Mouse (Mus musculus) urinary bladder, postnatal 10 days (tissue): ENCODE measurements at regions not wholly inside any gene's neighbourhood (a gene's known extent, or its start where the extent isn't known, plus 50 kb on each side); places are given as distances from the start of the nearest gene placed in this dataset.
"Not testable (repeated sequence)": the region's sequence is repeated elsewhere in the genome, so short reads cannot be mapped to it uniquely, and the experiment has no call there.

ENCODE experiments used
- DNase-seq: peaks from one replicate; pipeline ENCODE4 v3.0.0; 2022; ENCODE audit warnings: low spot score

DNA sequence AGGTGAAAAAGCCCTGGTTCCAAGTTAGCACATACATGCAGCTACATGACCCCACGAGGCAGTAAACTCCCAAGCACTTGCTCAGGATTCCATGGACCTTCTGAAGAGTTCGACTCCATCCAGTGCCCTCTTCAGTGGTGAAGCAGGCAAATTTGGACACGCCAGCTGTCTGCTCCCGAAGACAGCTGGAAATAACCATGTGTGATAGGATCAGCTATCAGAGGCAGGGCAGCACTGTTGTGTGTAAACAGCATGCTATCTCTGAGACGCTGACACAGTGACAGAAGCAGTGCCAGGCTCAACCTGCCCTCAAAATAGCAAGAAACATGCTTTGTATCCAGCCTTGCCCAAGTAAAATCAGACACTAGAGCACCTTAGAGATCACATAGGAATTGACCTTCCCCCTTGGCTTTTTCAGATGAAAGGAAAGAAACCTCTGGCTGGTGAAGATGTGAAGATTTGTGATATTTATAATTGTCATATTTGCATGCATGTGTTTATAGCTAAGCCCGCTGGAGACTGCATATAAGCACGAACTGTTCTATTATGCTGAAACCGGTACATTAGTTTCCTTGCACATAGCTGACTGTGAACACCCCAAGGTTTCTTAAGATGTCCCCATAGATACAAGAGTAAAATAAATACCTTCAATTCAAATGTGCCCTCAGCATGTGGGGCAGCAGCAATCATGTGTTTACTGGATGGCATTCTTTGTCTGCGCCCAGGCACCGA is 146.4 kb upstream of the Nrip1 start:
- no peak for DNase-seq

- no peak for DNase-seq
These were observed 137.2 kb upstream of the Nrip1 start for GRCm38 (mm10) chr16:76510861-76511260.

DNA sequence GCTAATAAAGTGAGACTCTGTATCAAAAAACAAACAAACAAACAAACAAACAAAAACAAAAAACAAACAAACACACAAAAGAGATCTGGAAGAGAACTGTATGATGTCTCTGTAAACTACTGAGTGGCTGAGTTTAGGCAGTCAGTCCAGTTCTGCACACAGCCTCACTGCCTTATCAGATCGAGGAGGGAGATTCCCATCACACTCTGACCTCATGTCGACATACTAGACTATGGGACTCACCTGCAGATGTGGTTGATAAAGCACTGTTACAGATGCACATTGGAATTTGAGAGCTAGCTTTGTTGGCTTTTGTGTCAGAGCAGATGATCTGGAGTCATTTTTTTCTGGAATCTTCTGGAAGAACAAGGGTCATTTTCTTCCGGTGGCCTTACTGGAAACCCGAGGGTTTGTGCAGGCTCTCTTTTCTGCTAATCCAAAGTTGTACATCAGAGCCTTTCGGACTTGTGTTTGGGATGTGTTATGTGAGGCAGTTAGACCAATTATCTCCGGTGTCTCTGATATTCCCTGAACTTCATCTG is 135.6 kb upstream of the Nrip1 start:
- DNase-seq: no peak

- DNase-seq: no peak
These were observed 133.6 kb upstream of the Nrip1 start for GRCm38 (mm10) chr16:76507191-76507746.

DNA sequence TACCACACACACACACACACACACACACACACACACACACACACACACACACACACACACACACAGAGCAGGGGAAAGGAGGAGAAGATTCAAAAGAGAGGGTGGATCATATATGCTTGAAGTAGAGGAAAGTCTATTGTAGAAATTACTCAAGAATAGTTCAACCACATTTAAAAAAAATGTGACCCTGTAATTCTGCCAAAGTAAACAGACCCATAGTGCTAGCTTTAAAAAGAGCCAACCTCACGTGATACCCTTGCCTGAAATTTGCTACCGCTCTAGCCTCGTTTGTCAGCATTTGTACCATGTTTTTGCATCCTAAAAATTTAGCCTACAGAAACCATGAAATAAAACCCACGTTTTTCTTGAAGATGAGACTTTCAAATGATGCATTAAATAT is 132.6 kb upstream of the Nrip1 start:
- no peak for DNase-seq

DNA sequence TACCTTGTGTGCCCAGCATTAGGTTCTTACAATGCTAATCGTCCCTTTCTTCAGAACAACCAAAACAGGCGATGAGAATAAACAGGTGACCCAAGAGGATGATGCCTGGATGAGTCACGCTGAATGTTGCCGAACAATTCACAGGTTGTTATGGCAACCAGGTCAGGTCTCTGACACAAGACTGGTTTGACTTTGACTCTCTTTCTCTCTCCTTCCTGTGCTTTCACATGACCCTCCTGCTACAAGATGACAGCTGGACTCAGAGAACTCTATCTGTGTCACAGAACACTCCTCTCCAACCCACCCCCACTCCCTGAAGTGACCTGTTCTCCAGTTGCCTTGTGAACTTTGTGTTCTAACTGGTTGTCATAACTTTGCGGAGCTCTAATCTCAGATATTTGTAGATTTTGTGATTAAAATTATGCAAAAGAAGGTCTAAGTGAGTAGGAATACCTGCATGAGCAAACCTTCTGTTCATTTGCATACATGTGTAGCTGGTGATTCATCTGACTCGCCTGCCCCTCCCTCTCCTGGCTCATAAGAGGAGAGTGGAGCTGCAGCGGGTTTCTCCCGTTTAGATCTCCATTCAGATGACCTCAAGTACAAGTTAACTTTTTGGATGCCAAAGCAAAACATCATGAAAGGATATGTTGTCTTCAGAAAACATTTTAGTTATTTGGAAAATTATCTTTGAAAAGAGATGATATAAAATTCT is 126.2 kb upstream of the Nrip1 start:
- no peak for DNase-seq

DNA sequence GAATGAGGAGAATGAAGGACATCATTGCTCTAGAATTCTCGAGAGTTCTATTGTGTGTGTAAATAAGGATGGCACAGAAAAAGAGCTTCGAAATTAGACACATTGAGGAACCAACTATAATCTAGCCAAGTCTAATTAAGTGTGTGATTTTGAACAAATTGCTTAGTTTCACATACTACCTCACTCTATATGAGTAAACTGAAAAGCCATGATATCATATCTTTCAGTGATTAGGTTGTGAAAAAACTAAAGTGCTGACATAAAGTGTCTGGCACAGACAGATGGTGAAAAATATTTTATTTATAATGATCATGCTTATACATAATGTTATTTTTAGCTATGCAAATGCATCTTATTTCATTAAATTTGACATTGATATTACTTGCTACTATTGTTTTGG is 124.6 kb upstream of the Nrip1 start:
- DNase-seq: no peak

GRCm38 (mm10) chr16:76497041-76497808 is 123.6 kb upstream of the Nrip1 start:
- no peak for DNase-seq

DNA sequence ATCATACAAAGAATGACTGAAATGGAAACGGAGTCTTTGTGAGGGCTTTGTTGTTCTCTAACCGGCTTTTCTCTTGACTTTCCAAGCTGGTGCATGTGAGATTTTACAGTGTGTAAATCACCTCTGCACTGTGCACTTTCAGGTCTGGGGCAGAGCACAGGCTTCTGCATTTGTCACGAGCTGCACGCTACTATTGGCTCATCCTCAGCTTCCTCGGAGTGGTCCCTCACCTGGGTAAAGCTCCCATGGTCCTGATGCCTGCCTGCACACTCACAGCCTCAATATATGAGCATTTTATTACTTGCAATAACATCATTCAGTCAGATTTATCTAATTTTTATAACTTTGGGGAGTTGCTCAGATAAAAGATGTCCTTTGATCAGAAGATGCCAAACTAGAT is 109.8 kb upstream of the Nrip1 start:
- DNase-seq: no peak

GRCm38 (mm10) chr16:76481966-76482365 is 108.3 kb upstream of the Nrip1 start:
- no peak for DNase-seq

DNA sequence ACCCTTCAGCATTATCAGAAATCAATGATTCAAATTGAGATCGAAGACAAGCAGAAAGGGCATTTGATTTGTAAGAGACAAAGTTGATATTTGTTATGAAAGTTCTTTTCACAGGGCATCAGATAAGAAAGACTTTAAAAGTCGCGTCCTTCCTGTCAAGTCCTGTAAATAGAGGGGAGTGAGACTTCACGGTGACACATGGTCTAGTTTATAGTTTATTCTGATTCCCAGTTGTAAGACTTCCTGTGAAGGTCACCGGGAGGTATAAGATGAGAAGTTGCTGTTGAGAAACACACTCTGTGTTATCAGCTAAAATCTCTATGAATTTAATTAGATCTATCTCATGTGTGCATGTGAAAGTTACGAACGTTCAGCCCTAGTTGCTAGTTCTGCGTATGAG is 103.8 kb upstream of the Nrip1 start:
- DNase-seq: no peak

GRCm38 (mm10) chr16:76474481-76474880 is 100.9 kb upstream of the Nrip1 start:
- no peak for DNase-seq

DNA sequence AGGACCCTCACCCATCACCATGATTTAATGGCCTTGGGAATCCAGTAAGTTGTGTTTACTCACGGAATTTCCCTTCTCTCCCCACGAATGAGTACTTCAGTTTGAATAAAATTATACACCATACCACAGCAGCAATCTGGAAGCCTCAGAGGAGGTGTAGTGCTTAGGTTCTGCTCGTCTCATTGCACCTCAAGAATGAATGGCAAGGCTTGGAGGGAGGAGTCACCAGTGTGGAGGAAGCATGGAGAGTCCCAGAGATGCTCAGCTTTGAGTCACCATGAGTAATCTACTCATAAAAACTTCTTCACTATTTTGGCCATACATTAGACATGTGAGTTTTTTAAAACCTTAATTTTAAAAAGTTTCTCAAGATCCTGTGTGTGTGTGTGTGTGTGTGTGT is 98.8 kb upstream of the Nrip1 start:
- no peak for DNase-seq

DNA sequence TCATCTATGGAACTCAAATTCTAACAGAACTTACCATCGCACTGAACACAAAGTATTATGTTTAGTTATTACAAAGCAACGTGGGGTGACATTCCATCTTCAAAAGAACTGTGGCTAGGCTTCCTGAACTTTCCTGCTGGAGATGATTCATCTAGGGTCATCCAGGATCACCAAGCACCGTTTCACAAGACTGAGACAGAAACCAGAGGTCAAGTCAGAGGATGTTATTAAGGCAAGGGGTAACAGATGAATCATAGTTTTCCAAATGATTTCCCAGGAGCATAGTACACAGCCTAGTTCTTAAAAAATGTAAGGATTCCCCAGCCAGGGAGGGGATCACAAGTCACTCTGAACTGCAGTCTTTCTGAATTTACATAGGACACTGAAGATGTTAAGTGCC is 97.5 kb upstream of the Nrip1 start:
- DNase-seq: no peak

DNA sequence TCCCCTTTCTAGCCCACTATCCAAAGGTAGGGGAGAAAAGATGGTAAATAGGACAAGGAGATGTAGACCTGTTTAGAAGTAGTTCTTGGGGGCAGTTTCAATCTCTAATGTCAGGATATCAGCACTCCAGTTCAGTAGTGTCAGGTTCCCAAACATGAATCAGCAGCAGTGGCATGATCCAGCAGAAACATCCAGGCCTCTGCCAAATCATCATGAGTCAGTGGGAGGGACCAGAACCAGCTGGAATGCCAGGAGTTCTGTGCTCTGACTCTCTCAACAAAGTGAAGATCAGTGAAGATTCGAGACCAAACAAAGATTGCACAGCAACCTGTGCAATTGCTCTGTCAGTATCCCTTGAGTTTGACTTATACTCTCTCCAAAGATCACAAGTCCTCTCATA is 85.9 kb upstream of the Nrip1 start:
- no peak for DNase-seq

GRCm38 (mm10) chr16:76456300-76456599 is 82.6 kb upstream of the Nrip1 start:
- DNase-seq: not testable (repeated sequence)

GRCm38 (mm10) chr16:76455499-76456299 is 82.1 kb upstream of the Nrip1 start:
- DNase-seq: no peak

DNA sequence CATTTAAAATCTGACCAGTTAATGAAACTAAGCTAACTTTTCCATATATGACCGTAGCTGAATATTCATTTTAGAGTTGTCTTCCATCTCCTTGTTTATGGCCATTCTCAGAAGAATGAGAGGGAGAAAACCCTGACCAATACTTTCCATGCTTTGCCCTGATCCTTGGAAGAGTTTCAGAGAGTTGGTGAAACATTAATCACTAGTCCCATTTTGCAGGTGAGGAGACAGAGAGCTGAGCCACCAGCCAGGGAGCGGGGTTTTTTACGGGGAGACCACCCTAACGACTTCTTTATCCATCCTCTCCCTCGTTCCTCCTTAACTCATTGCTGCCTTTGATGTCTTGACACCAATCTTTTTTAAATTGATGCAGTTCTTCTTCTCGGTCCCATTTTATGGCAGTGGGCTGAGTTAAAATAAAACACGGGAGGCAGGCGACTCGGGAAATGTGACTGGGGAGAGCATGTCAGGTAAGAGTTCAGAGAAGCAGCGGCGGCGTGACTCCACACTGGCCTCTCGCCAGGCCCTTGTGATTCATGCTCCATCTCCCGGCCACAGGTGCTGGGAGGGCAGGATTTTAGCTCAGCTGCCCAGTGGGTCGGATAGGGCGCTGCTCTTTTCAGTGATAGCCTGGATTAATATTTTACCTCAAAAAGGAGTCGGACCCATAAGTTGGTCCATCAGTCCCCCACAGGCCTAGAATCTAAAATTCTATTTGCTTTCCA is 81.3 kb upstream of the Nrip1 start:
- no peak for DNase-seq

DNA sequence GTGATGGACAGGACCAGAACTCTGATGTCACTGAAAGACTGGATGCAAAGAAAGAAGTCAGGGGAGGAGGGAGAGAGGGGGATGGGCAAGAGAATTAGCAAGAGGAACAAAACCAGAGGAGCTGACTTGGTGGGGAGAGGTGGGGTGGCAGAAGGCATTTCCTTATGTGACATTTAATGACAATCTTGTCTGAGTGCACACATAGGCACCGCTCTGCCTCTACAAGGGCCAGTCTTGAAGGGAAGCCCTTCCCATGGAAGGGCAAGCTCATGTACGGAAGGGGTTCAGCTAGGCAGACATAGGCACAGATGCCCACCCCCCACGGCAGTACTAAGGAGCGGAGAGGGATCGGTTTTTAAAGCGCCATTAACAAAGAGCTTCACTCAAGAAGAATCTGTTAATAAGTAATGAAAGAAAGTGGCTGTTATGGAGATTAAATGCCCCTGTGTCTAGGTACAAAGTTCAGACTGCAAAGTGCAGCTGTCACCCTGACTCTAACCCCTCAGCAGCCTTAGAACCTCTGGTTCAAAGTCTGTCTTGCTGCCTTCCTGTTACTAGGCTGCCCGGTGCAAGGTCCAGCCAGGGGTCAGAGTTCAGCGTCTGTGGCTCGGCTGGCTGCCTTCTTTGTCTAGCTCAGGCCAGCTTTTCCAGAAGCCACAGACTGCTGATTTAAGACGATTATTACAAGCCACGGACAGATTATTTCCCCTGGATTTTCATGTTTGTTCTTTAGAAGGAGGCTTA is 80.0 kb upstream of the Nrip1 start:
- DNase-seq: no peak

GRCm38 (mm10) chr16:76448773-76449172 is 75.1 kb upstream of the Nrip1 start:
- no peak for DNase-seq
